Mouse (Mus musculus): Measurements from ENCODE around the gene Asl. TPM values are rescaled to one million over a fixed set of nuclear protein-coding genes. Genes with fewer than 3 reads are reported as not detected.

Gene Asl
- total RNA-seq, 1 experiment = 27.2 TPM

DNA sequence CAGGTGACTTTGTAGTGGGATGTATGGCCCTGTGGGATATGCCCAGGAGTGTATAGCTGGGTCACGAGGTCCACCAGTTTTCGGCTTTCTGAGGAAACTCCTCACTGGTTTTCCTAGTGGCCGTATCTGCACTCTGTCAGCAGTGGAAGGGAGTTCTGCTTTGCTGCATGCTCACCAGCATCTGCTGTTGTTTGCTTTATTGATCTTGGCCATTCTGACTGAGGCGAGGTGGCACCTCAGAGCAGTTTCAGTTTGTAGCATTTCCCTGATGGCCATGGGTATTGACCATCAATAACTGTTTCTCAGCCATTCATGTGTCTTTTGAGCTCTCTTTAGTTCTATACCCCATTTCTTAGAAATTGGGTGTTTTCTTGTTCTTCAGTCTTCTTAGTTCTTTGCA lies 26.6 kb upstream of the Asl start:
- TF ChIP-seq HCFC1 (IDR thresholded peaks at IDR 0.05; ENCODE audit: borderline replicate concordance, insufficient read depth, low read length) (no peak), MAFK (IDR thresholded peaks at IDR 0.05; ENCODE audit: insufficient read depth, low read depth, low read length) (no peak), ZNF384 (IDR thresholded peaks at IDR 0.05; ENCODE audit: low read depth, low read length) (no peak), CHD2 (IDR thresholded peaks at IDR 0.05; ENCODE audit: low read depth, low read length) (no peak), ZC3H11A (IDR thresholded peaks at IDR 0.05; ENCODE audit: borderline replicate concordance, low read depth, low read length) (no peak)
- no peak for DNase-seq (ENCODE audit: low read depth, low spot score)
- Histone ChIP-seq H3K4me3 (ENCODE audit: insufficient read depth in 1 of 2, low read depth in 1 of 2, low read length in 2 of 2, poor library complexity in 1 of 2, severe bottlenecking in 1 of 2) (no peak overlapping the region), H3K9me3 (ENCODE audit: control insufficient read depth, insufficient read depth, low read depth, low read length) (no peaks in the 10 kb centered on the region), H3K4me1 (ENCODE audit: control insufficient read depth in 2 of 2, insufficient read depth in 2 of 2, low read length in 2 of 2, poor library complexity in 1 of 2) (peaks cover 0 to 5% of the 10 kb centered on the region in 2 experiments; a peak in 1 of 4 replicates), H3K9ac (ENCODE audit: insufficient read depth, low read depth, low read length, poor library complexity, severe bottlenecking) (no peak overlapping the region), H3K27ac (ENCODE audit: insufficient read depth, low read depth, low read length, poor library complexity, severe bottlenecking) (no peak overlapping the region), H3K36me3 (ENCODE audit: control insufficient read depth, insufficient read depth, low read length, poor library complexity, severe bottlenecking) (peaks cover 16% of the 10 kb centered on the region)
- in situ Hi-C loops (cut with MboI; ENCODE audit: low sequenced_read_pairs in 2 of 2, unreplicated experiment in 2 of 2) = no loop called here

DNA sequence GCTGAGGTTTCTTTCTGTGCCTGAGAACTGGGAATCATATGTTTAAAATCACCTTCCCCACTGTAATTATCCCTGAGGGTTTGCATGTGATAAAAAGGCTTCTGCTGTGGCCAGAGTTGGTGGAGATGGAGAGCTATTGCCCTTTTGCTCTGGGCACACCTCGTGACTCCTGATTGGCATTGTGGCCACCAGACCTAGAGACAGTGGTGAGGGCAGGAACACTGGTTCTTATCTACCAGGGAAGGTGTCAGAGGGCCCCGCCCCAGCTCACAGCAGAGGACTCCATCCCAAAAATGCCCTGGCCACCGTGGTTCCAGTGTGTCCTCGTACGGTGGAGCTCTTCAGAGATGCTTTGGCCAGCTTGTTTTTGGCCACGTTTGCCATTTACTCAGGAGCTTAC lies 23.9 kb upstream of the Asl start:
- in situ Hi-C loops (cut with MboI; ENCODE audit: low sequenced_read_pairs in 2 of 2, unreplicated experiment in 2 of 2) = no loop called here
- H3K9me3 ChIP-seq (ENCODE audit: control insufficient read depth, insufficient read depth, low read depth, low read length) = no peaks in the 10 kb centered on the region
- TF ChIP-seq MAFK (IDR thresholded peaks at IDR 0.05; ENCODE audit: insufficient read depth, low read depth, low read length) (no peak), ZNF384 (IDR thresholded peaks at IDR 0.05; ENCODE audit: low read depth, low read length) (no peak), CHD2 (IDR thresholded peaks at IDR 0.05; ENCODE audit: low read depth, low read length) (no peak), ZC3H11A (IDR thresholded peaks at IDR 0.05; ENCODE audit: borderline replicate concordance, low read depth, low read length) (no peak), HCFC1 (IDR thresholded peaks at IDR 0.05; ENCODE audit: borderline replicate concordance, insufficient read depth, low read length) (no peak)
- no peak overlapping the region for H3K27ac ChIP-seq (ENCODE audit: insufficient read depth, low read depth, low read length, poor library complexity, severe bottlenecking)
- no peak overlapping the region for H3K4me3 ChIP-seq (ENCODE audit: insufficient read depth in 1 of 2, low read depth in 1 of 2, low read length in 2 of 2, poor library complexity in 1 of 2, severe bottlenecking in 1 of 2)
- H3K36me3 ChIP-seq (ENCODE audit: control insufficient read depth, insufficient read depth, low read length, poor library complexity, severe bottlenecking) = peaks cover 14% of the 10 kb centered on the region; the same call in 1 of the 2 replicates
- H3K9ac ChIP-seq (ENCODE audit: insufficient read depth, low read depth, low read length, poor library complexity, severe bottlenecking) = no peak overlapping the region
- H3K4me1 ChIP-seq (ENCODE audit: control insufficient read depth in 2 of 2, insufficient read depth in 2 of 2, low read length in 2 of 2, poor library complexity in 1 of 2) = peaks cover 0 to 1% of the 10 kb centered on the region in 2 experiments; a peak in 1 of 4 replicates
- DNase-seq (ENCODE audit: low read depth, low spot score) = no peak

DNA sequence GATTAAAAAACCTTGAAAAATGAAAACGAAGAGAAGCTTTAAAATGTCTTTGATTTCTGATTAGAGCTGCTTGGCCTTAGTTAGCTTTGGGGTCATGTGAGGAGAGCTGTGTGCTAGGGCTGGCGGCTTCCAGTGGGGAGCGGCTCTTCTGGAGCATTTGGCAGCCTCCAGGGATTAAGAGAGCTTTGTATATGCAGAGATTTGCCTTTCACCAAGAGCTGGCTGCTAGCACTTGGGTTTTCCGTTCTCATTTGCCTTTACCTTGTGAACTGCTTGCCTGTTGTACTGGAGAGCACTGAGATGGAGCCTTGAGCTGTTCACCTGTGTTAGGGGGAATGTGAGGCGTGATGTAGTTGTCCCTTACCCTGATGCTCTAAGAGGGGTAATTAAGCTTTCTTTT lies 23.5 kb upstream of the Asl start:
- H3K9ac ChIP-seq (ENCODE audit: insufficient read depth, low read depth, low read length, poor library complexity, severe bottlenecking) = no peak overlapping the region
- TF ChIP-seq CHD2 (IDR thresholded peaks at IDR 0.05; ENCODE audit: low read depth, low read length) (no peak), ZNF384 (IDR thresholded peaks at IDR 0.05; ENCODE audit: low read depth, low read length) (no peak), MAFK (IDR thresholded peaks at IDR 0.05; ENCODE audit: insufficient read depth, low read depth, low read length) (no peak), ZC3H11A (IDR thresholded peaks at IDR 0.05; ENCODE audit: borderline replicate concordance, low read depth, low read length) (no peak), HCFC1 (IDR thresholded peaks at IDR 0.05; ENCODE audit: borderline replicate concordance, insufficient read depth, low read length) (no peak)
- in situ Hi-C loops (cut with MboI; ENCODE audit: low sequenced_read_pairs in 2 of 2, unreplicated experiment in 2 of 2) = no loop called here
- no peak overlapping the region for H3K27ac ChIP-seq (ENCODE audit: insufficient read depth, low read depth, low read length, poor library complexity, severe bottlenecking)
- no peak overlapping the region for H3K4me3 ChIP-seq (ENCODE audit: insufficient read depth in 1 of 2, low read depth in 1 of 2, low read length in 2 of 2, poor library complexity in 1 of 2, severe bottlenecking in 1 of 2)
- no peaks in the 10 kb centered on the region for H3K9me3 ChIP-seq (ENCODE audit: control insufficient read depth, insufficient read depth, low read depth, low read length)
- peaks cover 16% of the 10 kb centered on the region; the same call in 1 of the 2 replicates for H3K36me3 ChIP-seq (ENCODE audit: control insufficient read depth, insufficient read depth, low read length, poor library complexity, severe bottlenecking)
- peaks cover 0 to 1% of the 10 kb centered on the region in 2 experiments; a peak in 1 of 4 replicates for H3K4me1 ChIP-seq (ENCODE audit: control insufficient read depth in 2 of 2, insufficient read depth in 2 of 2, low read length in 2 of 2, poor library complexity in 1 of 2)
- DNase-seq (ENCODE audit: low read depth, low spot score) = no peak

DNA sequence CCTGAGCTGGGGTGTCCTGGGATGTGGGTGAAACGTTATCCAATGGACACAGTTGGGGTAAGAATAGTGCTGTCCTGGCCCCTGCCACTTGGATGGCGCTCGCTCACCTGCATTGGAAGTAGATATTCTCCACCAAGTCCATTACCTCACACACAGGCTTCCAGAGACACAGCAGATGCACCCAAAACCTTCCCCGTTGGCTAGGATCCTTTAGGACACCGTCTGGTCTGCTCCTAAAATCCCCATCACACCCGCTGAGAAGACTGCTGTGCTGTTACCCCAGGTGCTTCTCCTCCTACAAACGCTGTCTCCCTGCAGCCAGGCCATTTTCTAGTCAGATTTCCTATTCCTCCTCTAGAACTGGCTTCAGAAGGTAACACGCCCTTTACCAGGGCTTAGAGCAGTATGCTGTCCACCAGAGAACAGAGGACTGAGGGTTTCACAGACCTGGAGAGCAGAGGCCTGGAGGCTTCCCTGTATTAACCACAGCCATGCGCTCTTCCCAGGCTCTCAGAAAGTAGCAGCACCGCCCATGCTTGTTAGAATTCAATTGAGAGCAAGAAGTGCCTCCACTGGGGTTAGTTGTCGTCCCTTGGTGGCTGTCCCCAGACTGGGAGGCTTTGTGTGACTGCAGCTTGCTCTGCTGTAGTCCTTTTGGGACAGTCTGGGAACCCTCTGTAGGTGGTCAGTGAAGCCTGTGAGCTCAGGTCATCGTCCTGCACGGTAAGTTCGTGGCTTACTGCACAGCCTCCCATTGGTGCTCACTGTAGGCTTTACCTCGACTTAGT lies 22.2 kb upstream of the Asl start:
- H3K9me3 ChIP-seq (ENCODE audit: control insufficient read depth, insufficient read depth, low read depth, low read length) = no peaks in the 10 kb centered on the region
- H3K4me1 ChIP-seq (ENCODE audit: control insufficient read depth in 2 of 2, insufficient read depth in 2 of 2, low read length in 2 of 2, poor library complexity in 1 of 2) = peaks cover 0 to 1% of the 10 kb centered on the region in 2 experiments; a peak in 1 of 4 replicates
- no peak for DNase-seq (ENCODE audit: low read depth, low spot score)
- no peak overlapping the region for H3K27ac ChIP-seq (ENCODE audit: insufficient read depth, low read depth, low read length, poor library complexity, severe bottlenecking)
- peaks cover 20% of the 10 kb centered on the region for H3K36me3 ChIP-seq (ENCODE audit: control insufficient read depth, insufficient read depth, low read length, poor library complexity, severe bottlenecking)
- TF ChIP-seq CHD2 (IDR thresholded peaks at IDR 0.05; ENCODE audit: low read depth, low read length) = no peak
- TF ChIP-seq HCFC1 (IDR thresholded peaks at IDR 0.05; ENCODE audit: borderline replicate concordance, insufficient read depth, low read length) = no peak
- TF ChIP-seq ZNF384 (IDR thresholded peaks at IDR 0.05; ENCODE audit: low read depth, low read length) = no peak
- no peak for TF ChIP-seq MAFK (IDR thresholded peaks at IDR 0.05; ENCODE audit: insufficient read depth, low read depth, low read length)
- TF ChIP-seq ZC3H11A (IDR thresholded peaks at IDR 0.05; ENCODE audit: borderline replicate concordance, low read depth, low read length) = no peak
- H3K4me3 ChIP-seq (ENCODE audit: insufficient read depth in 1 of 2, low read depth in 1 of 2, low read length in 2 of 2, poor library complexity in 1 of 2, severe bottlenecking in 1 of 2) = no peak overlapping the region
- no peak overlapping the region for H3K9ac ChIP-seq (ENCODE audit: insufficient read depth, low read depth, low read length, poor library complexity, severe bottlenecking)
- in situ Hi-C loops (cut with MboI; ENCODE audit: low sequenced_read_pairs in 2 of 2, unreplicated experiment in 2 of 2) = no loop called here

Measured in ES-E14 (cell line).